Mouse (Mus musculus) kidney, adult 10 weeks (tissue): ENCODE data around the gene Cstl1. TPM values are rescaled to one million over a fixed set of nuclear protein-coding genes. Genes with fewer than 3 reads are reported as not detected.

Experiments
- polyA plus RNA-seq: library from polyadenylated mRNA; stranded (reverse); fragments of 350-450 nt; fragmentation: Illumina TruSeq; extraction: RNeasy Lipid Tissue Mini Kit (QIAGEN cat#74804); gene quantifications from one replicate; pipeline ENCODE4 v1.2.3, GENCODE M21; 2014; ENCODE audit warnings: low read depth, low replicate concordance

The Cstl1 gene
- not detected for polyA plus RNA-seq

GRCm38 (mm10) chr2:148750058-148750457, at the start of gene Cstl1:
Cstl1 (plus strand) TSS chr2:148750358.

DNA sequence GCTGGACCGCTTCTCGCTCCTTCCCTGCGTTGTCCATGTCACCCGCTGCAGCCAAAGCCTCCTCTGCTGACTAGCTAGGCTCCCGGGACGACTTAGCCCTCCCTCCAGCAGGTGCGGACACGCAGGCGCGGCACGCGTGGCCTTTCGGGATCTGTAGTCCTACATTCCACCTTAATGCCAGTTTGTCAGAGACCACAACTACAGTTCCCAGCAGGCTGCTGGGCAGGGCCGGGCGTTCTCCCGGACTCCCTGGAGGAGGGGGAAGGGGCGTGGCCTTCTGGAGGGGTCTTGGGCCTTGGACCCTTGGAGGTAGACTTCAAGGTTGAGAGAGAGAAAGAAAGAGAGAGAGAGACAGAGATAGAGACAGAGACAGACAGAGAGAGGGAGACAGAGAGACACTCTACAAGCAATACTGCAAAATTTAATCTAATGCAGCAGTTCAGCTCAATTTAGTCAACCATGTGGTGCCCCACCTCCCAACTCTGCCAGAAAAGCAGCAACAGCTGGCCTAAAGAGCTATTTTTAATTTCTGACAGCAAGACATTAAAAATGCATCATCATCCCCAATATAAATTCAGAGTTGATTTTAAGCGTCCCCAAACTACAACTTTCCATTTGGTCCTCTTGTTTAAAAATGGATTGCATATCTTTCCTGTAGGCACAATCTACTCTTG, 17.7 kb upstream of the Cstl1 start, which contains the start of gene Napb:
TSS of gene Napb (minus strand) at position 141 of the 674 bp plus-strand sequence.

DNA sequence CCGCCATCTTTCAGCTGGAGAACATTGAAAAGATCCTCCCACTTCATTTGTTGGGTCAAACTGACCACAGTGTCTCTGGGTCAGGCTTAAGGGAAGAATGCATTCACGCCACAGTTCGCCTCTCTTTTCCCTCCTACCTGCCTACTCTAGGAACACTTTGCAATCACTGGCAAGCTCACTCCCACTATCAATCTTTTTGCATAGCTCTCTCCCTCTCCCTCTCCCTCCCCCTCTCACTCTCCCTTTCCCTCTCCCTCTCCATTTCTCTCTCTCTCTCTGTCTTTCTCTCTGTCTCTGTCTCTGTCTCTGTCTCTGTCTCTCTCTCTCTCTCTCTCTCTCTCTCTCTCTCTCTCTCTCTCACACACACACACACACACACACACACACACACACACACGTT, 21.2 kb downstream of the Cstl1 start, which contains the start of gene Cst11:
TSS of gene Cst11 (minus strand) at position 101 of the 400 bp plus-strand sequence.

DNA sequence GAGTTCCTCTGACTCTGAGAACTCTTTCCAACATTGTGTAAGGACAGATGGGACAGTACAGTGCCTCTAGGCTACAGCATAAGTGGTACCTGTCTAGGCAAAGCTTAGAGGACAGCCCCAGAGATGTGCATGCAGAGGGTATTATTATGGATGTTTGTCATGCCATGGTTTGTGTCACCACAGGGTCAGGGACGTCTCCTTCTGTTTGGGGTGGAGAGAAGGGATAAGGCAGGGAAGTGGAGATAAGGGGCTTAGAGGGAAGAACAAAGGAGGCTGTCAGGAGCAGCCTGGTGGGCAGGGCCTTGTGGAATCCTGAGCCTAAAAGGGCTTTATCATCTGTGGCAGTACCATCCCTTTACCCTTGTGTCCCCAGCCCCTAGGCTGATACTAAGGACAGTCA, 31.6 kb downstream of the Cstl1 start, which contains the start of gene 8030411F24Rik:
TSS of gene 8030411F24Rik (plus strand) at position 301 of the 400 bp plus-strand sequence.

DNA sequence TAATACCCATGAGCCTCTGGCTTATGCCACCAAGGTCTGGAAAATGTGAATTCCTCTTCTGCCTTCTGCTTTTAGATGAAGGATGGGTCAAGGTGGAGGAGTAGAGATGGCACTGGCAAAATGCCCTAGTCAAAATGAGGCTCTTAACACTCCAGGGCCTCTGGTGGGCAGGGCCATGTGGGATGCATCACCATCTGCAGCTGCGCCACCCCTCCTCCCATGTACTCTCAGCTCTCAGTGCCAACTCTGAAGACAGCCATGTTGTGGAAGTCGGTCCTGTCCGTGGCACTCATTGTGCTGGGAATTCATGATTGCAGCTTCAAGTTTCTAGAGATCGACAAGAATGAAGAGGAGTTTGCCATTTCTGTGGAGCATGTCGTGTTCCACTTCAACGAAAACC, 39.0 kb downstream of the Cstl1 start, which contains the start of gene Cst12:
TSS of gene Cst12 (plus strand) at position 220 of the 400 bp plus-strand sequence.

DNA sequence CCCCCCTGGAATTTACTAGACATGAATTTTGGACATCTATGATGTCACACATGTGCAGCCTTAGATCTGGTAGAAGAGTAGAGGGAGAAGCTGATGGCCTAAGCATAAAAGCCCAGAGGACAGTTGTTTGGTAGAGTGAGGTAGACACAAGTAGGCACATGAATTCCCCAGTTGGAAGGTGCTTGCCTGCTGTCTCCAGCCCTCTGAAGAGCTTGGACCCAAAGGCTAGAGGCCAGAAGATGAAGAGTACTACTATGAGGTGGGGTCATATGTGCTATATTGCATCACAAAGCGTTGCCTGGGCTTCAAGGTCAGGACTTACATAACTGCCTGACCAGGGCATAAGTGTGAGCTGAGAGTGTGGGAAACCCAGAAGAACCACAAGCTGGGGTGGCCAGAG, 48.3 kb downstream of the Cstl1 start, which contains the start of gene Cst8:
TSS of gene Cst8 (plus strand) at position 301 of the 400 bp plus-strand sequence.

Other genes with a start within 250 kb of the Cstl1 start
- 4.1 TPM for gene Nxt1, start 77.8 kb upstream of the Cstl1 start, polyA plus RNA-seq
- gene Gzf1, start 69.3 kb upstream of the Cstl1 start, polyA plus RNA-seq: 38.2 TPM
- gene Napb, start 17.9 kb upstream of the Cstl1 start, polyA plus RNA-seq: 3.8 TPM
- not detected for gene Cst11, start 21.1 kb downstream of the Cstl1 start, polyA plus RNA-seq
- not detected for gene 8030411F24Rik, start 31.7 kb downstream of the Cstl1 start, polyA plus RNA-seq
- not detected for gene Cst12, start 39.0 kb downstream of the Cstl1 start, polyA plus RNA-seq
- 3.7 TPM for gene Cst8, start 48.4 kb downstream of the Cstl1 start, polyA plus RNA-seq
- not detected for gene Cst13, start 69.7 kb downstream of the Cstl1 start, polyA plus RNA-seq
- not detected for gene Cst9, start 84.8 kb downstream of the Cstl1 start, polyA plus RNA-seq
- not detected for gene 9230104L09Rik, start 114.7 kb downstream of the Cstl1 start, polyA plus RNA-seq
- 32.9 TPM for gene Cst3, start 125.3 kb downstream of the Cstl1 start, polyA plus RNA-seq